Comparison of ENCODE assay signal across 19 mouse cellular contexts in genomic region chr1:91990852-91991251, GRCm38 (mm10).
DNase-seq lines count a peak whose midpoint lies in the region; ATAC-seq and TF ChIP-seq lines count a peak whose summit lies in the region.
"Had no signal": no experiment of that assay in that cellular context is flagged by ENCODE, and none has a peak within 500 bp of the region (broad histone marks: within the 10 kb centered on the region; RNA-seq: fewer than 3 reads in every experiment).

No protein-coding gene starts in this region.

- no peak overlapping the region for H3K4me3 ChIP-seq in kidney, embryonic 16.5 days (ENCODE audit: low read length)
- no peak overlapping the region for H3K4me3 ChIP-seq in midbrain, postnatal 0 days (ENCODE audit: low read depth, low read length)
- no peak overlapping the region for H3K4me3 ChIP-seq in midbrain, embryonic 15.5 days
- no peak overlapping the region for H3K4me3 ChIP-seq in kidney, embryonic 15.5 days (replicated peaks)
- no peak overlapping the region for H3K4me3 ChIP-seq in stomach, postnatal 0 days (ENCODE audit: low read depth, low read length)
- H3K4me3 ChIP-seq: embryonic facial prominence, embryonic 12.5 days; hindbrain, embryonic 10.5 days; midbrain, embryonic 10.5 days had no signal

- peak; percentile 28 to 31 for DNase-seq in kidney, adult 8-10 months
- no peak for DNase-seq in midbrain, postnatal 0 days (ENCODE audit: low spot score)
- no peak for DNase-seq in stomach, postnatal 0 days (ENCODE audit: low spot score)
- DNase-seq in T-cell, adult 2 months (ENCODE audit: low spot score), result no peak
- DNase-seq: adrenal gland, postnatal 10 days; cerebellum, adult 8-10 months; forebrain, postnatal 0 days; heart, adult 11 months; right cerebral cortex, postnatal 4 days; thymus, postnatal 4 days had no signal

- peak; percentile 48 for TF ChIP-seq CTCF in midbrain, postnatal 0 days (IDR thresholded peaks at IDR 0.05)
- TF ChIP-seq CTCF in stomach, postnatal 0 days (IDR thresholded peaks at IDR 0.05; ENCODE audit: low read depth), result peak; percentile 50

- H3K4me1 ChIP-seq in kidney, embryonic 16.5 days (ENCODE audit: insufficient read depth, low read length), result peaks cover 7% of the 10 kb centered on the region; the same call in 1 of the 2 replicates
- no peaks in the 10 kb centered on the region for H3K4me1 ChIP-seq in midbrain, postnatal 0 days (ENCODE audit: insufficient read depth, low read length)
- H3K4me1 ChIP-seq in midbrain, embryonic 15.5 days, result no peaks in the 10 kb centered on the region
- peaks cover 11% of the 10 kb centered on the region; the same call in 1 of the 2 replicates for H3K4me1 ChIP-seq in kidney, embryonic 15.5 days
- no peaks in the 10 kb centered on the region for H3K4me1 ChIP-seq in stomach, postnatal 0 days (replicated peaks; ENCODE audit: control insufficient read depth, insufficient read depth)
- H3K4me1 ChIP-seq: embryonic facial prominence, embryonic 12.5 days; hindbrain, embryonic 10.5 days; midbrain, embryonic 10.5 days had no signal

- no peak for ATAC-seq in kidney, embryonic 16.5 days (ENCODE audit: low FRiP score, low TSS enrichment)
- no peak for ATAC-seq in midbrain, postnatal 0 days (ENCODE audit: low FRiP score)
- no peak for ATAC-seq in midbrain, embryonic 15.5 days (replicated peaks)
- 0 out of 2 replicates have a peak, but pooled peaks have one; percentile 29 for ATAC-seq in kidney, embryonic 15.5 days (replicated peaks; ENCODE audit: low FRiP score)
- ATAC-seq in stomach, postnatal 0 days (ENCODE audit: low FRiP score, low TSS enrichment), result no peak
- ATAC-seq: forebrain, postnatal 0 days; inflammation-experienced regulatory T-cells, adult 6 months had no signal

- H3K36me3 ChIP-seq in kidney, embryonic 16.5 days (ENCODE audit: insufficient read depth, low read length), result peaks cover 30% of the 10 kb centered on the region
- H3K36me3 ChIP-seq in midbrain, postnatal 0 days (ENCODE audit: insufficient read depth, low read length), result peaks cover 49% of the 10 kb centered on the region
- peaks cover 5% of the 10 kb centered on the region; the same call in 1 of the 2 replicates for H3K36me3 ChIP-seq in midbrain, embryonic 15.5 days (replicated peaks)
- peaks cover 79% of the 10 kb centered on the region for H3K36me3 ChIP-seq in kidney, embryonic 15.5 days
- H3K36me3 ChIP-seq in stomach, postnatal 0 days (ENCODE audit: control insufficient read depth, insufficient read depth, low read length), result peaks cover 9% of the 10 kb centered on the region; the same call in 1 of the 2 replicates

- TF ChIP-seq EP300 in stomach, postnatal 0 days (optimal IDR thresholded peaks at IDR 0.05), result no peak

- no peaks in the 10 kb centered on the region for H3K9me3 ChIP-seq in kidney, embryonic 16.5 days (ENCODE audit: low read length)
- H3K9me3 ChIP-seq in midbrain, postnatal 0 days (ENCODE audit: low read length), result no peaks in the 10 kb centered on the region
- H3K9me3 ChIP-seq in midbrain, embryonic 15.5 days, result no peaks in the 10 kb centered on the region
- no peaks in the 10 kb centered on the region for H3K9me3 ChIP-seq in kidney, embryonic 15.5 days (replicated peaks)
- H3K9me3 ChIP-seq in stomach, postnatal 0 days (ENCODE audit: control insufficient read depth, low read length), result no peaks in the 10 kb centered on the region
- H3K9me3 ChIP-seq: embryonic facial prominence, embryonic 12.5 days; G1E; hindbrain, embryonic 10.5 days; midbrain, embryonic 10.5 days had no signal

- no peaks in the 10 kb centered on the region for H3K27me3 ChIP-seq in kidney, embryonic 16.5 days (ENCODE audit: insufficient read depth, low read length)
- no peaks in the 10 kb centered on the region for H3K27me3 ChIP-seq in midbrain, postnatal 0 days (ENCODE audit: insufficient read depth, low read length)
- H3K27me3 ChIP-seq in midbrain, embryonic 15.5 days (replicated peaks), result no peaks in the 10 kb centered on the region
- no peaks in the 10 kb centered on the region for H3K27me3 ChIP-seq in kidney, embryonic 15.5 days
- H3K27me3 ChIP-seq in stomach, postnatal 0 days (ENCODE audit: control insufficient read depth, insufficient read depth, low read length), result no peaks in the 10 kb centered on the region
- H3K27me3 ChIP-seq: embryonic facial prominence, embryonic 12.5 days had no signal

- H3K4me2 ChIP-seq in kidney, embryonic 16.5 days (replicated peaks; ENCODE audit: low read depth, low read length), result no peak overlapping the region
- no peak overlapping the region for H3K4me2 ChIP-seq in midbrain, postnatal 0 days (ENCODE audit: low read depth, low read length, poor library complexity, severe bottlenecking)
- H3K4me2 ChIP-seq in midbrain, embryonic 15.5 days, result no peak overlapping the region
- no peak overlapping the region for H3K4me2 ChIP-seq in kidney, embryonic 15.5 days
- H3K4me2 ChIP-seq in stomach, postnatal 0 days (replicated peaks; ENCODE audit: low read depth), result no peak overlapping the region
- H3K4me2 ChIP-seq: embryonic facial prominence, embryonic 12.5 days; liver, embryonic 11.5 days had no signal

- no peak overlapping the region for H3K27ac ChIP-seq in kidney, embryonic 16.5 days (ENCODE audit: low read length)
- H3K27ac ChIP-seq in midbrain, postnatal 0 days (ENCODE audit: low read depth, low read length), result no peak overlapping the region
- no peak overlapping the region for H3K27ac ChIP-seq in midbrain, embryonic 15.5 days
- H3K27ac ChIP-seq in kidney, embryonic 15.5 days, result no peak overlapping the region
- H3K27ac ChIP-seq in stomach, postnatal 0 days (replicated peaks), result no peak overlapping the region
- H3K27ac ChIP-seq: embryonic facial prominence, embryonic 12.5 days; hindbrain, embryonic 10.5 days; midbrain, embryonic 10.5 days had no signal

- no peak overlapping the region for H3K9ac ChIP-seq in kidney, embryonic 16.5 days (replicated peaks; ENCODE audit: low read length)
- H3K9ac ChIP-seq in midbrain, postnatal 0 days (replicated peaks; ENCODE audit: low read length, poor library complexity, severe bottlenecking), result no peak overlapping the region
- no peak overlapping the region for H3K9ac ChIP-seq in midbrain, embryonic 15.5 days
- H3K9ac ChIP-seq in kidney, embryonic 15.5 days, result no peak overlapping the region
- no peak overlapping the region for H3K9ac ChIP-seq in stomach, postnatal 0 days (ENCODE audit: low read length)
- H3K9ac ChIP-seq: embryonic facial prominence, embryonic 12.5 days; forebrain, postnatal 0 days had no signal

- 66% methylated on average over 5 of the region's 5 CpGs for WGBS in kidney, embryonic 16.5 days
- 74% methylated on average over 5 of the region's 5 CpGs for WGBS in midbrain, postnatal 0 days
- 71% methylated on average over 5 of the region's 5 CpGs for WGBS in midbrain, embryonic 15.5 days
- 59% methylated on average over 5 of the region's 5 CpGs for WGBS in kidney, embryonic 15.5 days
- 83% methylated on average over 5 of the region's 5 CpGs for WGBS in stomach, postnatal 0 days

Comparison
In these comparisons a context has a peak if more than half of its experiments do, and no peak if none do; other contexts are left out.
1. DNase-seq: peak in kidney, adult 8-10 months (2 of 2); none in midbrain, postnatal 0 days (single experiment), stomach, postnatal 0 days (single experiment) and T-cell, adult 2 months (single experiment).